Mouse (Mus musculus): ENCODE data around the gene Sel1l3. TPM values are rescaled to one million over a fixed set of nuclear protein-coding genes. Genes with fewer than 3 reads are reported as not detected.

Sel1l3 gene
- total and polyA plus RNA-seq, 3 experiments, result 0.28 to 0.76 (median 0.34) TPM

GRCm38 (mm10) chr5:53106731-53107130 lies 107.0 kb downstream of the Sel1l3 start:
- in situ Hi-C loops (cut with MboI; ENCODE audit: low pct_ligation_motif_present, low pct_unique_long_range_greater_than_20kb, low sequenced_read_pairs), result no loop called here
- Histone ChIP-seq H3K9ac (ENCODE audit: insufficient read depth, low read depth) (no peak overlapping the region), H3K9me3 (replicated peaks; ENCODE audit: low read length) (no peaks in the 10 kb centered on the region), H3K4me2 (ENCODE audit: insufficient read depth, low read depth, poor library complexity, severe bottlenecking) (no peak overlapping the region), H3K27me3 (replicated peaks) (no peaks in the 10 kb centered on the region), H3K36me3 (replicated peaks in 1 of 2; ENCODE audit: control insufficient read depth in 1 of 2, insufficient read depth in 1 of 2, low read length in 1 of 2) (no peaks in the 10 kb centered on the region), H3K4me1 (ENCODE audit: control insufficient read depth in 1 of 2, insufficient read depth in 2 of 2) (peaks cover 8 to 26% of the 10 kb centered on the region in 2 experiments), H3K79me2 (replicated peaks; ENCODE audit: control insufficient read depth, extremely low read depth, insufficient read depth, poor library complexity, severe bottlenecking) (no peaks in the 10 kb centered on the region), H3K4me3 (replicated peaks in 1 of 3; ENCODE audit: low read depth in 2 of 3, low read length in 2 of 3, poor library complexity in 1 of 3) (no peak overlapping the region), H3K27ac (ENCODE audit: insufficient read depth, low read depth) (no peak overlapping the region)
- TF ChIP-seq TBP (conservative IDR thresholded peaks at IDR 0.05; ENCODE audit: low read depth, low read length) (no peak), HCFC1 (IDR thresholded peaks at IDR 0.05; ENCODE audit: low read depth, low read length) (no peak), ZKSCAN1 (IDR thresholded peaks at IDR 0.05; ENCODE audit: borderline replicate concordance, low read depth, low read length) (no peak), POLR2A (IDR thresholded peaks at IDR 0.05; ENCODE audit: low read depth, low read length) (no peak), MYC (IDR thresholded peaks at IDR 0.05; ENCODE audit: low read depth, low read length) (no peak), CHD2 (IDR thresholded peaks at IDR 0.05; ENCODE audit: low read length) (no peak), RAD21 (IDR thresholded peaks at IDR 0.05; ENCODE audit: low read depth, low read length) (no peak), CHD1 (IDR thresholded peaks at IDR 0.05; ENCODE audit: low read depth, low read length) (no peak), ZC3H11A (IDR thresholded peaks at IDR 0.05; ENCODE audit: low read depth, low read length) (no peak), GABPA (IDR thresholded peaks at IDR 0.05; ENCODE audit: insufficient replicate concordance, low read depth, low read length) (no peak), SIN3A (IDR thresholded peaks at IDR 0.05; ENCODE audit: low read length) (no peak), ZNF384 (IDR thresholded peaks at IDR 0.05; ENCODE audit: low read depth, low read length) (no peak), MAFK (IDR thresholded peaks at IDR 0.05; ENCODE audit: insufficient replicate concordance, low read length) (no peak)
- dilution Hi-C loops (cut with MboI; ENCODE audit: extremely low pct_ligation_motif_present, extremely low pct_unique_long_range_greater_than_20kb, low sequenced_read_pairs), result no loop called here
- DNase-seq (ENCODE audit: extremely low read depth), result no peak

DNA sequence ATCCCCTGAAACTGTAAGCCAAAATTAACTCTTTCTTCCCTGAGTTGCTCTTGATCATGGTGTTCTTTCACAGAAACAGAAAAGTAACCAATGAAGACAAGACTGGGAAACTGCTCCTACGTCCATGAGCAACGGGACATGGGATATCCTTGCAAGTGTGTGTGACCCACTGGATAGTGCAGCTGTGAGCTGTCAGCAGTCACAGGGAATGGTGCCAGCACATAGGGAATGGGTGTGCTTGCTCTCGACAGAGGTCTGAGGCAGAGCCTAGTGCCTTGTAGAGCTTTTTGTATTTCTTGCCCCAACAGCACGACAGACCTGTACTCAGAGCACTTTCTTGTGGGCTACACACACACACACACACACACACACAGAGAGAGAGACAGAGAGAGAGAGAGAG lies 107.6 kb downstream of the Sel1l3 start:
- in situ Hi-C loops (cut with MboI; ENCODE audit: low pct_ligation_motif_present, low pct_unique_long_range_greater_than_20kb, low sequenced_read_pairs), result no loop called here
- Histone ChIP-seq H3K9ac (ENCODE audit: insufficient read depth, low read depth) (no peak overlapping the region), H3K27ac (ENCODE audit: insufficient read depth, low read depth) (no peak overlapping the region), H3K27me3 (replicated peaks) (no peaks in the 10 kb centered on the region), H3K79me2 (replicated peaks; ENCODE audit: control insufficient read depth, extremely low read depth, insufficient read depth, poor library complexity, severe bottlenecking) (no peaks in the 10 kb centered on the region), H3K4me1 (ENCODE audit: control insufficient read depth in 1 of 2, insufficient read depth in 2 of 2) (peaks cover 8 to 26% of the 10 kb centered on the region in 2 experiments), H3K4me3 (replicated peaks in 1 of 3; ENCODE audit: low read depth in 2 of 3, low read length in 2 of 3, poor library complexity in 1 of 3) (no peak overlapping the region), H3K4me2 (ENCODE audit: insufficient read depth, low read depth, poor library complexity, severe bottlenecking) (no peak overlapping the region), H3K36me3 (replicated peaks in 1 of 2; ENCODE audit: control insufficient read depth in 1 of 2, insufficient read depth in 1 of 2, low read length in 1 of 2) (no peaks in the 10 kb centered on the region), H3K9me3 (replicated peaks; ENCODE audit: low read length) (no peaks in the 10 kb centered on the region)
- TF ChIP-seq ETS1 (conservative IDR thresholded peaks at IDR 0.05; ENCODE audit: low read depth, low read length), result no peak
- no peak for TF ChIP-seq RAD21 (IDR thresholded peaks at IDR 0.05; ENCODE audit: low read depth, low read length)
- no peak for TF ChIP-seq USF2 (conservative IDR thresholded peaks at IDR 0.05; ENCODE audit: low read depth, low read length)
- no peak for TF ChIP-seq MYC (IDR thresholded peaks at IDR 0.05; ENCODE audit: low read depth, low read length)
- no peak for TF ChIP-seq HCFC1 (IDR thresholded peaks at IDR 0.05; ENCODE audit: low read depth, low read length)
- dilution Hi-C loops (cut with MboI; ENCODE audit: extremely low pct_ligation_motif_present, extremely low pct_unique_long_range_greater_than_20kb, low sequenced_read_pairs), result no loop called here
- DNase-seq (ENCODE audit: extremely low read depth), result no peak

All from CH12.LX (cell line).